Mouse (Mus musculus) midbrain, postnatal 0 days (tissue): ENCODE measurements at regions not wholly inside any gene's neighbourhood (a gene's known extent, or its start where the extent isn't known, plus 50 kb on each side); places are given as distances from the start of the nearest gene placed in this dataset.
A peak's percentile ranks its signal among the peaks of the same experiment; 100 is the strongest.

Experiments used
- ATAC-seq: fragments of 200-750 bp; cut with Nextera tagmentation; 2 replicates; pipeline ENCODE4 v1.8.0; 2017; ENCODE audit warnings: moderate number of reproducible peaks, mild to moderate bottlenecking, moderate TSS enrichment, moderate library complexity; ENCODE audit not compliant: low FRiP score
- DNase-seq: peaks from one replicate; pipeline ENCODE4 v3.0.0-alpha.2; 2015; ENCODE audit warnings: low spot score
- H3K27ac ChIP-seq: fragments of 300-500 bp; sonication (generic); 2 replicates; pipeline ENCODE4 v1.5.1; 2014; ENCODE audit warnings: low read depth, mild to moderate bottlenecking, low read length, mixed read lengths
- H3K27me3 ChIP-seq: fragments of 300-500 bp; sonication (generic); 2 replicates; pipeline ENCODE4 v1.6.1; 2014; ENCODE audit warnings: low read length, control low read depth, mixed read lengths; ENCODE audit not compliant: insufficient read depth
- H3K36me3 ChIP-seq: fragments of 300-500 bp; sonication (generic); 2 replicates; pipeline ENCODE4 v1.6.1; 2014; ENCODE audit warnings: low read length, control low read depth, mixed read lengths; ENCODE audit not compliant: insufficient read depth
- H3K4me1 ChIP-seq: fragments of 300-500 bp; sonication (generic); 2 replicates; pipeline ENCODE4 v1.6.1; 2014; ENCODE audit warnings: mild to moderate bottlenecking, control low read depth, antibody characterized with exemption, low read length, mixed read lengths; ENCODE audit not compliant: insufficient read depth
- H3K4me2 ChIP-seq: fragments of 300-500 bp; sonication (generic); 2 replicates; pipeline ENCODE4 v1.6.1; 2014; ENCODE audit warnings: low read depth, mild to moderate bottlenecking, low read length, mixed read lengths; ENCODE audit not compliant: poor library complexity, severe bottlenecking
- H3K4me3 ChIP-seq: fragments of 300-500 bp; sonication (generic); 2 replicates; pipeline ENCODE4 v1.5.1; 2014; ENCODE audit warnings: low read depth, mild to moderate bottlenecking, low read length, moderate library complexity
- H3K9ac ChIP-seq: fragments of 300-500 bp; sonication (generic); replicated peaks from 2 replicates; pipeline ENCODE4 v1.6.1; 2014; ENCODE audit warnings: mild to moderate bottlenecking, low read length, moderate library complexity, mixed read lengths; ENCODE audit not compliant: poor library complexity, severe bottlenecking
- H3K9me3 ChIP-seq: fragments of 300-500 bp; sonication (generic); 2 replicates; pipeline ENCODE4 v1.6.1; 2016; ENCODE audit warnings: low read length, control low read depth
- CTCF ChIP-seq: IDR thresholded peaks from 2 replicates; pipeline ENCODE4 v1.5.1; 2016; ENCODE audit warnings: antibody characterized with exemption, mild to moderate bottlenecking
- WGBS: fragments of 180-500 bp; shearing (Covaris S2); extraction: QIAGEN DNeasy Blood & Tissue Kit; methylation state at CpG from one replicate; pipeline ENCODE4 v1.1.7; 2014; 5-methylcytosine and 5-hydroxymethylcytosine counted together

- ATAC-seq, result no peak
- H3K4me1 ChIP-seq, result no peaks in the 10 kb centered on the region
- no peaks in the 10 kb centered on the region for H3K9me3 ChIP-seq
Measured at GRCm38 (mm10) chr16:30854716-30855115, 226.5 kb downstream of the Xxylt1 start.

GRCm38 (mm10) chr16:30857656-30858055, 223.6 kb downstream of the Xxylt1 start:
- ATAC-seq, result no peak
- no peak overlapping the region for H3K9ac ChIP-seq

More at GRCm38 (mm10) chr16:30854716-30855115, 226.5 kb downstream of the Xxylt1 start:
- Histone ChIP-seq H3K27ac (no peak overlapping the region), H3K4me3 (no peak overlapping the region), H3K27me3 (no peaks in the 10 kb centered on the region), H3K9ac (no peak overlapping the region), H3K4me2 (no peak overlapping the region), H3K36me3 (no peaks in the 10 kb centered on the region)
- WGBS, result 79% methylated on average over 4 of the region's 4 CpGs
- no peak for DNase-seq
- TF ChIP-seq CTCF, result no peak

GRCm38 (mm10) chr16:30869136-30869909, 211.9 kb downstream of the Xxylt1 start:
- Histone ChIP-seq H3K4me3 (no peak overlapping the region), H3K9ac (no peak overlapping the region), H3K27ac (no peak overlapping the region), H3K36me3 (no peaks in the 10 kb centered on the region), H3K4me2 (no peak overlapping the region), H3K4me1 (0 out of 2 replicates have a peak, but pooled peaks cover 3% of the 10 kb centered on the region), H3K27me3 (no peaks in the 10 kb centered on the region), H3K9me3 (no peaks in the 10 kb centered on the region)
- DNase-seq (no peak), ATAC-seq (no peak)
- WGBS, result 86% methylated on average over 7 of the region's 7 CpGs
- TF ChIP-seq CTCF, result no peak

More at GRCm38 (mm10) chr16:30857656-30858055, 223.6 kb downstream of the Xxylt1 start:
- WGBS, result 84% methylated on average over 2 of the region's 2 CpGs
- Histone ChIP-seq H3K27ac (no peak overlapping the region), H3K9me3 (no peaks in the 10 kb centered on the region), H3K4me3 (no peak overlapping the region), H3K36me3 (no peaks in the 10 kb centered on the region), H3K27me3 (no peaks in the 10 kb centered on the region), H3K4me2 (no peak overlapping the region), H3K4me1 (no peaks in the 10 kb centered on the region)
- DNase-seq, result no peak
- TF ChIP-seq CTCF, result no peak

- Histone ChIP-seq H3K9ac (no peak overlapping the region), H3K4me1 (0 out of 2 replicates have a peak, but pooled peaks cover 3% of the 10 kb centered on the region), H3K9me3 (no peaks in the 10 kb centered on the region), H3K27ac (no peak overlapping the region), H3K4me3 (no peak overlapping the region), H3K27me3 (no peaks in the 10 kb centered on the region), H3K4me2 (no peak overlapping the region), H3K36me3 (no peaks in the 10 kb centered on the region)
- ATAC-seq (no peak), DNase-seq (no peak)
- WGBS, result 79% methylated on average over 14 of the region's 14 CpGs
- TF ChIP-seq CTCF, result peak; percentile 47
Measured at GRCm38 (mm10) chr16:30870110-30870509, 211.1 kb downstream of the Xxylt1 start.

- Histone ChIP-seq H3K36me3 (no peaks in the 10 kb centered on the region), H3K4me2 (no peak overlapping the region), H3K4me3 (no peak overlapping the region), H3K4me1 (0 out of 2 replicates have a peak, but pooled peaks cover 3% of the 10 kb centered on the region), H3K27me3 (no peaks in the 10 kb centered on the region), H3K27ac (no peak overlapping the region), H3K9ac (no peak overlapping the region), H3K9me3 (no peaks in the 10 kb centered on the region)
- WGBS, result 28% methylated on average over 2 of the region's 2 CpGs
- DNase-seq, result no peak
- ATAC-seq, result no peak
- TF ChIP-seq CTCF, result no peak
Measured at GRCm38 (mm10) chr16:30870676-30871075, 210.6 kb downstream of the Xxylt1 start.

GRCm38 (mm10) chr16:30872147-30872546, 209.1 kb downstream of the Xxylt1 start:
- Histone ChIP-seq H3K4me3 (no peak overlapping the region), H3K27me3 (no peaks in the 10 kb centered on the region), H3K4me2 (no peak overlapping the region), H3K4me1 (0 out of 2 replicates have a peak, but pooled peaks cover 3% of the 10 kb centered on the region), H3K9ac (no peak overlapping the region), H3K27ac (no peak overlapping the region), H3K36me3 (no peaks in the 10 kb centered on the region), H3K9me3 (no peaks in the 10 kb centered on the region)
- 94% methylated on average over 5 of the region's 5 CpGs for WGBS
- DNase-seq (no peak), ATAC-seq (no peak)
- no peak for TF ChIP-seq CTCF
